Mouse (Mus musculus) heart, adult 11 months (tissue): ENCODE data around the gene Cldnd1.

Source experiments
- DNase-seq: peaks from one replicate; pipeline ENCODE4 v3.0.0; 2022

Gene Cldnd1

DNA sequence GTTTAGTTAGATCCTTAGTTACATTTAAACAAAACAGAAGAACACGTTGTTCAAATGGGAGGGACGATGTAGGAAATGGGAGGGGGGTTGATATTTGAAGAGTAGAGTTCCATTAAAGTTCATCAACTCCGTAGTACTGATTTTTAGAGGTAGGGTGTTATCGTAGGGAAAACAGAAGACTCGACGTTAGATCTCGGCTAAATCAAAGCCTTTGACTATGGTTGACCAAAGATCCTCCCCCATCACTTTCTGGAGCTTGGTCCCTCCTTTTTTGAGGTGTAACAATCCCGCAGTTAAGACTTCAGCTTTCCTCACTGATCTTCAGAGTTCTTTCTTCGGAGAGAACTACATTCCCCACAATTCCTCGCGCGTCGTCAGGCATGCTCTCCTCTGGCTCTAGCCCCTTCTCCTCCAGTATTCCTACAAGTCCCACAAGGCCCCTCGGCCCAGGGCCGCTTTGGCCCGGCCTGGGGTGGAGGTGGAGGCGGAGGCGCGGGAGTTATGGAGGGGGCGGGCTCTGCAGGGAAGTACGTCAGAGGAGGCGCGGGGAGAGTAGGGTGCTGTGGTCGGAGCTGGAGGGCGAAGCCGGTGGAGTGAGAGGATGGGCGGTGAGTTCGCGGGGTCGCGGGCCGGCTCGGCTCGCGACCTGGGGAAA lies at the start of gene Cldnd1:
TSS of gene Cldnd1 (plus strand) at position 434 of the 655 bp plus-strand sequence.
- peak; percentile 100 for DNase-seq

DNA sequence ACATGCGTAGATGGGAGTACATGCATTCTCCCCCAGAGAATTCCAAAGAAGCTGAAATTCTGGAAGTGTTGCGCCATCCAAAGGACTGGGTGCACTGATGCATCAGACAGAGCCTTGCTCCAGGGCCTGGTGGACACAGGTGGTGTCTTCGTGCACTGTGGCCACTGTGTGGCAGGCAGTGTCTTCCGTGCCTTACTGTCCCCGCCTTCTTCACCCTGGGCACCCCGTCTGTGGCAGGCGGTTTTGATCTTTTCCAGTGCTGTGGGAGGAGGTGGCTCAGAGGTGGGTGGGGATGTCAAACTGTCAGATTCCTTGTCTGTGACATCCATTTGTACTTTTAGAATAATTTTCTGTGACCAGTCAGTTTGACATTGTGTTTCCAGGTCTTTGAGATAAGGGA lies 49.0 kb upstream of the Cldnd1 start:
- DNase-seq = peak; percentile 82

DNA sequence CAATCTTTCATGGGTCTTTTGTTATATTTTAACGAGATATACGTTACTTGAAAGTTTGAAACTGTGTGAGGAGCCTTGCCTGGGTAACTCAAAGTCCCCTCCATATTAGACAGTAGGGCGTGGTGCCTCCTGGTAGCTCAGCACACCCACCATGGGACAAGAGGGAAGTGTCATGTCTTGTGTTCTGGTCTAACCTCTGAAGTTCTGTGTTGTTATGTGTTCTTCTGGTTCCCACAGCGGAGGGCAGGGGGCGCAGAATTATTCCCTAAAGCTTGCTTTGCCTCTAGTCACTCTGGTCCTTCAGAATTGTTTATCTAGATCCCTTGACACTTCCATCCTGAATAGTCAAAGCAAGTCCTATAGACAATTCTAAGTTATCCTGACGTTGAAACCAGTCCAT lies 45.7 kb upstream of the Cldnd1 start:
- peak; percentile 43 for DNase-seq

DNA sequence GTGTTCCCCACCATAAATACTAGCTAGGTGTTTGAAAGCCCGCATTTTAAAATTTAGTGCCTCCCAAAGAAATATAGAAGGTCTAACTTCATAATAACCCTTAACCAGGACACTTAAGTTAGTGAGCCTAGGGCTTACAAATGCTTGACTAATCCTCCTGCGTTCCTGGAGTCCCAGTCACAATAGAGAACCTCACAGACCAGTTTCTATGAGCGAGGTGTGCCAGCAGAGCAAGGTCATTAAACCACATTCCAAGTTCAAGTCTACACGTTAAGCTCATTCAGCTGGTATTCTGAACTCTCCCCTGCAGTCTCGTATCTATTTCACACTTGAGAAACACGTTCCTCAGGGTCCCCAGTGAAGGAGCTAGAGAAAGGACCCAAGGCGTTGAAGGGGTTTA lies 44.8 kb upstream of the Cldnd1 start:
- no peak for DNase-seq

- peak; percentile 45 for DNase-seq
These were observed 43.8 kb upstream of the Cldnd1 start for GRCm38 (mm10) chr16:58683911-58684310.

- DNase-seq = no peak
These were observed 43.2 kb upstream of the Cldnd1 start for GRCm38 (mm10) chr16:58684537-58684936.

GRCm38 (mm10) chr16:58685548-58686537 lies 41.9 kb upstream of the Cldnd1 start:
- peak; percentile 95 for DNase-seq

- peak; percentile 25 for DNase-seq
These were observed 39.2 kb upstream of the Cldnd1 start for GRCm38 (mm10) chr16:58688534-58688933.

DNA sequence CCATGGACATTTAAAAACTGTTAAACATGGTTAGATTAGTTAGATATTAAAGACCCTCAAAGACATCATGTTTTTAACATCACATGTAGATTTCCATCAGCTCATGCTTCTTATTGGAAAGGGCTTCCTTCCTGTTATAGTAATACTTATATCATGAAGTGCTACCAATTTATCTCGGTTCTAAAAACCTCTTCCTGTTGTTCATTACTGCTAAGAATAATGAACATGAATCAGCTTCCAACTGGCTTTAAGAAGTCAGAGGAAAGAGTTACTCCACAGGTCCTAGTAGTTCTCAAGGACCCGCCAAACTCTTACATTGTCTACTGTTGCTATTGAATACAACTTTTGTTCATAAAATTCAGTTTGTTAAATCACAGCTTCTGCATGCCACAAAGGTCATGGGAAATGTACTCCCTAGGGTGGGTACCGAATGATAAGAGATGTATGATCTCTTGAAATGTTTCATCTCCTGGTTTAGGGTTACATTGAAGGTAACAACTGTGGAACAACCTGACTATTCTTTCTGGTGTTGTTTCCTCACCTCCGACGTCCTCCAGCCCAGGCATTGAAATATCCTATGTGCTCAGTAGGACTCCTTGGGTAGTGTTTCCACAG lies 38.0 kb upstream of the Cldnd1 start:
- peak; percentile 31 for DNase-seq

GRCm38 (mm10) chr16:58690322-58690732 lies 37.4 kb upstream of the Cldnd1 start:
- peak; percentile 50 for DNase-seq

DNA sequence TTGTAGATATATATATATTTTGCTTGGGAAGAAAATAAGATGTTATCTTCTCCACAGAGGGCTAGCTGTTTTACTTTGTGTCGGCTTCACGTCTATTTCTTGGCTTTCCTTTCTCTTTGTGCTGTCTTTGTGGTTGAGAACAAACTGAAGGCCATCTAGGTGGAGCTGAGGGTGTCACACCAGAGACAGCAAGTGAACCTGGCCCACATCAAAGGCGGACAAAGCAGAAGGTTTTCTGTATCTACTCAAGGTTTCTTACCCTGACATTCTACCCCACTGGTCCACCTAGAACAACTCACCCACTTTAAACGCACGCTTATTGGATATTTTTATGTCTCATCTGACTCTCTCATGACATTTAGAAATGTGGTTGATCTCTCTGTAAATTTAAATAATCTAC lies 33.6 kb upstream of the Cldnd1 start:
- peak; percentile 22 for DNase-seq

GRCm38 (mm10) chr16:58696796-58697195 lies 30.9 kb upstream of the Cldnd1 start:
- DNase-seq = peak; percentile 70

DNA sequence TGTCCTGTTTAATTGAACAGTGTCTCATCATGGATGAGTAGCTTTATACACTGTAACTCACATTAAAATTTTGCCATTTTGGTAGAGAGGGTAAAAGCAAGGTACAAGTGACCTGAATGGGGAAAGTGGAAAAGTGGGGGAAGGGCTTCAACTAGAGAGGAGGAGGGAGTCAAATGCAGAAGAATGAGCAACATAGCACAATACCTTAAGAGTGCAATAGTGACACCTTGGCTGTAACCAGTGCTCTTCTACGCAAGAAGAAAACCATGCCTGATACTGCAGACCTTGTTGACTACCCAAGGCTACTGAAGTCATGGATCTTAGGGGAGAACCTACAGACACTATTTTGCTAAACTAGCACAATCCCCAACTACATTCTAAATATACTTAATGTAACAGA lies 30.4 kb upstream of the Cldnd1 start:
- DNase-seq = no peak

GRCm38 (mm10) chr16:58700174-58700573 lies 27.5 kb upstream of the Cldnd1 start:
- peak; percentile 25 for DNase-seq

- DNase-seq = peak; percentile 53
These were observed 26.8 kb upstream of the Cldnd1 start for GRCm38 (mm10) chr16:58700816-58701424.

GRCm38 (mm10) chr16:58701779-58702178 lies 25.9 kb upstream of the Cldnd1 start:
- peak; percentile 85 for DNase-seq

DNA sequence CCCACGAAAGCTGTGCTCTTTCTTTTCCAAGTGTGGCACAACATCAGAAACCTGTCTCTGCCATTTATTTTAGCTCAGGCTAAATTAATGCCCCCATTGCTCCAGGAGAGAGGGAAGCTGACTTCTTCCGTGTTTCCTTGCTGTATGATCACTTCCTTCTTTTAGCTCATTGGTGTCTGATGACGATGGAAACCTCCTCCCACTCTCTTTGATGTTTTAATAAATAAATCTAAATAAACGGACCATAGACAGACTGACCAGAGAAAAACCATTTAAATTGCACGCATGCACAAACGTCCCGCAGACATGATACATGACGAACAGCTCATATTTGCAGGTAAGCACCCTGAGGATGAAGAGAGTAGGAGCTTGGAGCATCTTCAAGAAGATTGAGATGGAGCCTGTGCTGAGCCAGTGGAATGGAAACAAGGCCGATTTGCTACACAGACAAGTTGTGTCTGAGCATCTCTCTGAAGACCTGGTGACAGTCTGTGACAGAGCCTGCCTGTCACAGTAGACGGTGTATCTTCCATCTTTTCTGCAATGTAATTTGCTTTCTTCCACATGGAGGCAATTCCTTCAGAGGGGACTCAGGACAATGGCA lies 25.3 kb upstream of the Cldnd1 start:
- DNase-seq = peak; percentile 53

GRCm38 (mm10) chr16:58703382-58704124 lies 24.2 kb upstream of the Cldnd1 start:
- DNase-seq = peak; percentile 78

- DNase-seq = no peak
These were observed 22.7 kb upstream of the Cldnd1 start for GRCm38 (mm10) chr16:58704999-58705398.

- peak; percentile 73 for DNase-seq
These were observed 20.3 kb upstream of the Cldnd1 start for GRCm38 (mm10) chr16:58707276-58707905.
